Mouse (Mus musculus) MEL (cell line): ENCODE measurements around the gene Spire2. TPM values are rescaled to one million over a fixed set of nuclear protein-coding genes. Genes with fewer than 3 reads are reported as not detected.

Source experiments
- DNase-seq: peaks from one replicate; pipeline ENCODE4 v3.0.0; 2011; ENCODE audit warnings: low read depth, low spot score
- H3K27ac ChIP-seq: 2 replicates; pipeline ENCODE4 v1.5.1; 2012; ENCODE audit warnings: low read depth, mild to moderate bottlenecking, control low read depth, low read length, moderate library complexity; ENCODE audit not compliant: control insufficient read depth
- H3K27me3 ChIP-seq, 2 experiments: fragments of 150-350 bp in 1 of 2; sonication (generic) in 1 of 2; 2 replicates each; pipeline ENCODE4 v1.6.1; 2012; ENCODE audit warnings: low read length in 2 of 2, mild to moderate bottlenecking in 2 of 2, improper control_type of control experiment in 1 of 2, moderate library complexity in 1 of 2; ENCODE audit not compliant: insufficient read depth in 2 of 2, control insufficient read depth in 1 of 2
- H3K36me3 ChIP-seq, 2 experiments: 2 replicates each; pipeline ENCODE4 v1.6.1; 2012 to 2014; ENCODE audit warnings: low read length in 2 of 2, improper control_type of control experiment in 1 of 2, inconsistent platforms in 1 of 2, mild to moderate bottlenecking in 1 of 2; ENCODE audit not compliant: insufficient read depth in 2 of 2, control insufficient read depth in 1 of 2
- H3K4me1 ChIP-seq, 2 experiments: fragments of 150-350 bp in 1 of 2; sonication (generic) in 1 of 2; 2 replicates each; pipeline ENCODE4 v1.6.1; 2012; ENCODE audit warnings: low read length in 2 of 2, improper control_type of control experiment in 1 of 2, mild to moderate bottlenecking in 1 of 2; ENCODE audit not compliant: insufficient read depth in 2 of 2, control insufficient read depth in 1 of 2
- H3K4me3 ChIP-seq, 2 experiments: fragments of 150-350 bp in 1 of 2; sonication (generic) in 1 of 2; 2 replicates each; pipeline ENCODE4 v1.5.1; 2012; ENCODE audit warnings: low read depth in 2 of 2, low read length in 2 of 2, mild to moderate bottlenecking in 2 of 2, moderate library complexity in 2 of 2, control low read depth in 1 of 2, improper control_type of control experiment in 1 of 2; ENCODE audit not compliant: control insufficient read depth in 1 of 2, insufficient read depth in 1 of 2
- H3K79me2 ChIP-seq: 2 replicates; pipeline ENCODE4 v1.6.1; 2012; ENCODE audit warnings: mild to moderate bottlenecking, low read length, moderate library complexity; ENCODE audit not compliant: control insufficient read depth, poor library complexity, insufficient read depth
- H3K9ac ChIP-seq: 2 replicates; pipeline ENCODE4 v1.6.1; 2012; ENCODE audit warnings: low read depth, mild to moderate bottlenecking, control low read depth, low read length, moderate library complexity; ENCODE audit not compliant: control insufficient read depth, poor library complexity, severe bottlenecking
- H3K9me3 ChIP-seq: fragments of 150-350 bp; sonication (generic); replicated peaks from 2 replicates; pipeline ENCODE4 v1.6.1; 2012; ENCODE audit warnings: mild to moderate bottlenecking, low read length, improper control_type of control experiment, moderate library complexity; ENCODE audit not compliant: insufficient read depth
- CHD1 ChIP-seq: IDR thresholded peaks from 2 replicates; pipeline ENCODE4 v1.6.1; 2012; ENCODE audit warnings: low read depth, mild to moderate bottlenecking, inconsistent platforms, low read length, improper control_type of control experiment
- E2F4 ChIP-seq: IDR thresholded peaks from 2 replicates; pipeline ENCODE4 v1.6.1; 2011; ENCODE audit warnings: low read depth, low read length, improper control_type of control experiment, borderline replicate concordance
- ELF1 ChIP-seq: IDR thresholded peaks from 2 replicates; pipeline ENCODE4 v1.6.1; 2014; ENCODE audit warnings: low read depth, mild to moderate bottlenecking, inconsistent platforms, low read length, improper control_type of control experiment, moderate library complexity
- GABPA ChIP-seq: IDR thresholded peaks from 2 replicates; pipeline ENCODE4 v1.6.1; 2012; ENCODE audit warnings: low read depth, mild to moderate bottlenecking, inconsistent platforms, low read length, improper control_type of control experiment, moderate library complexity
- HCFC1 ChIP-seq: IDR thresholded peaks from 2 replicates; pipeline ENCODE4 v1.6.1; 2012; ENCODE audit warnings: low read depth, mild to moderate bottlenecking, inconsistent platforms, low read length, improper control_type of control experiment, moderate library complexity
- MAX ChIP-seq: IDR thresholded peaks from 2 replicates; pipeline ENCODE4 v1.6.1; 2011; ENCODE audit warnings: low read length, improper control_type of control experiment
- MAZ ChIP-seq: IDR thresholded peaks from 2 replicates; pipeline ENCODE4 v1.6.1; 2012; ENCODE audit warnings: low read depth, mild to moderate bottlenecking, inconsistent platforms, low read length, improper control_type of control experiment
- MXI1 ChIP-seq: IDR thresholded peaks from 2 replicates; pipeline ENCODE4 v1.6.1; 2011; ENCODE audit warnings: mild to moderate bottlenecking, low read depth, low read length, improper control_type of control experiment
- MYB ChIP-seq: IDR thresholded peaks from 2 replicates; pipeline ENCODE4 v1.6.1; 2011; ENCODE audit warnings: mild to moderate bottlenecking, low read depth, low read length, improper control_type of control experiment
- POLR2A ChIP-seq, 2 experiments: IDR thresholded peaks; 2 replicates each; pipeline ENCODE4 v1.6.1; 2011 to 2012; ENCODE audit warnings: low read length in 2 of 2, mild to moderate bottlenecking in 2 of 2, control low read depth in 1 of 2, improper control_type of control experiment in 1 of 2, low read depth in 1 of 2, moderate library complexity in 1 of 2; ENCODE audit not compliant: control insufficient read depth in 1 of 2, insufficient read depth in 1 of 2, poor library complexity in 1 of 2
- POLR2AphosphoS5 ChIP-seq: IDR thresholded peaks from 2 replicates; pipeline ENCODE4 v1.6.1; 2012; ENCODE audit warnings: low read depth, borderline replicate concordance, mild to moderate bottlenecking, inconsistent platforms, low read length, moderate library complexity, mixed read lengths
- RCOR1 ChIP-seq: IDR thresholded peaks from 2 replicates; pipeline ENCODE4 v1.6.1; 2012; ENCODE audit warnings: low read depth, mild to moderate bottlenecking, inconsistent platforms, low read length, improper control_type of control experiment
- UBTF ChIP-seq: IDR thresholded peaks from 2 replicates; pipeline ENCODE4 v1.6.1; 2012; ENCODE audit warnings: low read depth, mild to moderate bottlenecking, inconsistent platforms, low read length, improper control_type of control experiment, moderate library complexity, borderline replicate concordance; ENCODE audit not compliant: insufficient read depth
- USF2 ChIP-seq, 2 experiments: IDR thresholded peaks; 2 replicates each; pipeline ENCODE4 v1.6.1; 2011 to 2012; ENCODE audit warnings: improper control_type of control experiment in 2 of 2, low read length in 2 of 2, borderline replicate concordance in 1 of 2, inconsistent platforms in 1 of 2, low read depth in 1 of 2, mild to moderate bottlenecking in 1 of 2; ENCODE audit not compliant: insufficient read depth in 1 of 2
- ZC3H11A ChIP-seq: IDR thresholded peaks from 2 replicates; pipeline ENCODE4 v1.6.1; 2012; ENCODE audit warnings: low read depth, mild to moderate bottlenecking, inconsistent platforms, low read length, improper control_type of control experiment
- ZMIZ1 ChIP-seq: IDR thresholded peaks from 2 replicates; pipeline ENCODE4 v1.6.1; 2012; ENCODE audit warnings: low read depth, mild to moderate bottlenecking, inconsistent platforms, low read length, improper control_type of control experiment, moderate library complexity
- ZNF384 ChIP-seq: IDR thresholded peaks from 2 replicates; pipeline ENCODE4 v1.6.1; 2012; ENCODE audit warnings: low read depth, mild to moderate bottlenecking, inconsistent platforms, low read length, improper control_type of control experiment
- polyA plus RNA-seq, 2 experiments: library from polyadenylated mRNA; stranded (reverse) in 1 of 2; unstranded in 1 of 2; fragments of >175 nt in 1 of 2; fragments of >200 nt in 1 of 2; gene quantifications; 2 replicates each; pipeline versions ENCODE4 v1.2.1 to v1.2.4; 2012; ENCODE audit warnings: low replicate concordance in 2 of 2, low read depth in 1 of 2; ENCODE audit not compliant: insufficient read length in 2 of 2, insufficient read depth in 1 of 2, missing spikeins in 1 of 2
- total RNA-seq: library from RNA; depleted of rRNA; stranded (reverse); fragments of 300-350 nt; gene quantifications from 2 replicates; pipeline ENCODE4 v1.2.3, GENCODE M21; 2012

Gene Spire2
- total and polyA plus RNA-seq, 3 experiments = 1.1 to 5.4 TPM; not detected in 1

- H3K36me3 ChIP-seq = 0 out of 4 replicates have a peak, but pooled peaks cover 0 to 2% of the 10 kb centered on the region in 2 experiments
- H3K27me3 ChIP-seq = no peaks in the 10 kb centered on the region
- H3K27ac ChIP-seq = no peak overlapping the region
- no peaks in the 10 kb centered on the region for H3K4me1 ChIP-seq
- DNase-seq = no peak
- H3K9me3 ChIP-seq = no peaks in the 10 kb centered on the region
- H3K79me2 ChIP-seq = no peaks in the 10 kb centered on the region
- no peak for TF ChIP-seq E2F4
- no peak for TF ChIP-seq ELF1
- no peak for TF ChIP-seq HCFC1
- no peak for TF ChIP-seq ZNF384
- no peak for TF ChIP-seq ZMIZ1
- no peak for TF ChIP-seq GABPA
- TF ChIP-seq UBTF = no peak
- no peak for TF ChIP-seq MAZ
- no peak for TF ChIP-seq MXI1
- no peak for TF ChIP-seq CHD1
- TF ChIP-seq MYB = no peak
- no peak for TF ChIP-seq USF2 (IDR thresholded peaks at IDR 0.05; ENCODE audit: borderline replicate concordance in 1 of 2, insufficient read depth in 1 of 2, low read depth in 1 of 2, low read length in 2 of 2)
- TF ChIP-seq POLR2AphosphoS5 = no peak
- TF ChIP-seq POLR2A (IDR thresholded peaks at IDR 0.05; ENCODE audit: control insufficient read depth in 1 of 2, insufficient read depth in 1 of 2, low read depth in 1 of 2, low read length in 2 of 2, poor library complexity in 1 of 2) = no peak
- H3K9ac ChIP-seq = no peak overlapping the region
- no peak overlapping the region for H3K4me3 ChIP-seq
Observed at GRCm38 (mm10) chr8:123283991-123284390, 48.5 kb upstream of the Spire2 start.

GRCm38 (mm10) chr8:123284493-123284892 is 48.0 kb upstream of the Spire2 start:
- Histone ChIP-seq H3K79me2 (no peaks in the 10 kb centered on the region), H3K9ac (no peak overlapping the region), H3K36me3 (0 out of 4 replicates have a peak, but pooled peaks cover 0 to 2% of the 10 kb centered on the region in 2 experiments), H3K4me3 (no peak overlapping the region), H3K4me1 (no peaks in the 10 kb centered on the region), H3K27ac (no peak overlapping the region), H3K27me3 (no peaks in the 10 kb centered on the region), H3K9me3 (no peaks in the 10 kb centered on the region)
- no peak for DNase-seq
- no peak for TF ChIP-seq ZC3H11A
- no peak for TF ChIP-seq MAX
- no peak for TF ChIP-seq HCFC1
- no peak for TF ChIP-seq RCOR1
